Mouse (Mus musculus) layer of hippocampus, adult 2 months (tissue): ENCODE measurements around the gene Clock. TPM values are rescaled to one million over a fixed set of nuclear protein-coding genes. Genes with fewer than 3 reads are reported as not detected.

ENCODE experiments used
- DNase-seq, 2 experiments: peaks; one replicate each; pipeline ENCODE4 v3.0.0; 2022; ENCODE audit warnings: low spot score in 2 of 2
- H3K27ac ChIP-seq: fragments of 200-600 bp; 2 replicates; pipeline ENCODE4 v1.8.1; 2022
- H3K4me3 ChIP-seq: fragments of 200-600 bp; 2 replicates; pipeline ENCODE4 v1.8.1; 2022; ENCODE audit warnings: mild to moderate bottlenecking
- CTCF ChIP-seq: fragments of 200-600 bp; conservative IDR thresholded peaks from 2 replicates; pipeline ENCODE4 v1.8.1; 2022; ENCODE audit warnings: antibody characterized with exemption, mild to moderate bottlenecking, moderate library complexity
- total RNA-seq, 2 experiments: library from RNA; stranded (reverse); gene quantifications; 2 replicates each; pipeline ENCODE4 v1.2.3; 2021

Clock gene
- total RNA-seq, 2 experiments from 2014 or later = 49.5 to 51.9 TPM

- no peak overlapping the region for H3K4me3 ChIP-seq
- no peak for TF ChIP-seq CTCF
- no peak for DNase-seq
- H3K27ac ChIP-seq = no peak overlapping the region
Observed at GRCm38 (mm10) chr5:76243929-76244328, 60.7 kb downstream of the Clock start.

GRCm38 (mm10) chr5:76243274-76243673 is 61.3 kb downstream of the Clock start:
- no peak overlapping the region for H3K4me3 ChIP-seq
- no peak for TF ChIP-seq CTCF
- no peak overlapping the region for H3K27ac ChIP-seq
- no peak for DNase-seq

GRCm38 (mm10) chr5:76231171-76231855 is 73.3 kb downstream of the Clock start:
- Histone ChIP-seq H3K4me3 (no peak overlapping the region), H3K27ac (no peak overlapping the region)
- no peak for TF ChIP-seq CTCF
- DNase-seq = no peak

- TF ChIP-seq CTCF = no peak
- DNase-seq = no peak
- H3K4me3 ChIP-seq = no peak overlapping the region
- H3K27ac ChIP-seq = no peak overlapping the region
Observed at GRCm38 (mm10) chr5:76216691-76217090, 87.9 kb downstream of the Clock start.

GRCm38 (mm10) chr5:76208066-76208465 is 96.5 kb downstream of the Clock start:
- Histone ChIP-seq H3K27ac (no peak overlapping the region), H3K4me3 (no peak overlapping the region)
- no peak for DNase-seq
- no peak for TF ChIP-seq CTCF

- TF ChIP-seq CTCF = no peak
- Histone ChIP-seq H3K4me3 (no peak overlapping the region), H3K27ac (no peak overlapping the region)
- no peak for DNase-seq
Observed at GRCm38 (mm10) chr5:76205886-76206285, 98.7 kb downstream of the Clock start.

- no peak for DNase-seq
- no peak overlapping the region for H3K4me3 ChIP-seq
- no peak overlapping the region for H3K27ac ChIP-seq
- TF ChIP-seq CTCF = no peak
Observed at GRCm38 (mm10) chr5:76203171-76203570, 101.4 kb downstream of the Clock start.

- no peak for TF ChIP-seq CTCF
- no peak overlapping the region for H3K4me3 ChIP-seq
- H3K27ac ChIP-seq = no peak overlapping the region
- DNase-seq = no peak
Observed at GRCm38 (mm10) chr5:76199346-76199745, 105.2 kb downstream of the Clock start.

- no peak for TF ChIP-seq CTCF
- no peak overlapping the region for H3K4me3 ChIP-seq
- no peak for DNase-seq
- no peak overlapping the region for H3K27ac ChIP-seq
Observed at GRCm38 (mm10) chr5:76194377-76194945, 110.1 kb downstream of the Clock start.

- DNase-seq = no peak
- Histone ChIP-seq H3K27ac (no peak overlapping the region), H3K4me3 (no peak overlapping the region)
- TF ChIP-seq CTCF = no peak
Observed at GRCm38 (mm10) chr5:76193075-76193474, 111.5 kb downstream of the Clock start.

- TF ChIP-seq CTCF = no peak
- no peak overlapping the region for H3K27ac ChIP-seq
- H3K4me3 ChIP-seq = no peak overlapping the region
- DNase-seq = no peak
Observed at GRCm38 (mm10) chr5:76190609-76191008, 114.0 kb downstream of the Clock start.

GRCm38 (mm10) chr5:76187885-76188284 is 116.7 kb downstream of the Clock start:
- Histone ChIP-seq H3K4me3 (no peak overlapping the region), H3K27ac (no peak overlapping the region)
- DNase-seq = no peak
- TF ChIP-seq CTCF = no peak

GRCm38 (mm10) chr5:76184286-76185080 is 120.1 kb downstream of the Clock start:
- H3K27ac ChIP-seq = peak overlapping the region; percentile 87
- peak; percentile 41 to 51 for DNase-seq
- no peak for TF ChIP-seq CTCF
- H3K4me3 ChIP-seq = peak overlapping the region; percentile 59
